Mouse (Mus musculus) bone marrow, adult 2 months (tissue): Measurements from ENCODE around the gene Edem2. TPM values are rescaled to one million over a fixed set of nuclear protein-coding genes. Genes with fewer than 3 reads are reported as not detected.
A peak's percentile ranks its signal among the peaks of the same experiment; 100 is the strongest.

Experiments
- H3K27ac ChIP-seq: fragments of 200-500 bp; 2 replicates; pipeline ENCODE4 v1.5.1; 2012; ENCODE audit warnings: low read depth, mild to moderate bottlenecking, control low read depth, inconsistent platforms, low read length; ENCODE audit not compliant: control insufficient read depth, poor library complexity, insufficient read depth
- H3K4me1 ChIP-seq: fragments of 200-500 bp; 2 replicates; pipeline ENCODE4 v1.6.1; 2011; ENCODE audit warnings: low read length; ENCODE audit not compliant: control insufficient read depth, insufficient read depth
- H3K4me3 ChIP-seq: fragments of 200-500 bp; replicated peaks from 2 replicates; pipeline ENCODE3; 2011; ENCODE audit warnings: mild to moderate bottlenecking, low read depth, low read length, control low read depth; ENCODE audit not compliant: control insufficient read depth
- CTCF ChIP-seq: fragments of 200-500 bp; IDR thresholded peaks from 2 replicates; pipeline ENCODE4 v1.5.1; 2011; ENCODE audit warnings: low read length, control low read depth; ENCODE audit not compliant: control insufficient read depth, insufficient read depth
- POLR2A ChIP-seq: fragments of 200-500 bp; IDR thresholded peaks from 2 replicates; pipeline ENCODE4 v1.6.1; 2011; ENCODE audit warnings: low read depth, mild to moderate bottlenecking, control low read depth, low read length, borderline replicate concordance; ENCODE audit not compliant: control insufficient read depth
- WGBS: fragments of 180-500 bp; shearing (Covaris S2); methylation state at CpG from one replicate; pipeline ENCODE4 v1.1.7; 2018; 5-methylcytosine and 5-hydroxymethylcytosine counted together
- polyA plus RNA-seq: library from polyadenylated mRNA; stranded (reverse); fragments of >200 nt; gene quantifications from 2 replicates; pipeline ENCODE4 v1.2.4, GENCODE M21; 2011; ENCODE audit warnings: low replicate concordance; ENCODE audit not compliant: missing spikeins, insufficient read depth, insufficient read length

Edem2 gene
- polyA plus RNA-seq, 1 experiment, result 17.6 TPM

DNA sequence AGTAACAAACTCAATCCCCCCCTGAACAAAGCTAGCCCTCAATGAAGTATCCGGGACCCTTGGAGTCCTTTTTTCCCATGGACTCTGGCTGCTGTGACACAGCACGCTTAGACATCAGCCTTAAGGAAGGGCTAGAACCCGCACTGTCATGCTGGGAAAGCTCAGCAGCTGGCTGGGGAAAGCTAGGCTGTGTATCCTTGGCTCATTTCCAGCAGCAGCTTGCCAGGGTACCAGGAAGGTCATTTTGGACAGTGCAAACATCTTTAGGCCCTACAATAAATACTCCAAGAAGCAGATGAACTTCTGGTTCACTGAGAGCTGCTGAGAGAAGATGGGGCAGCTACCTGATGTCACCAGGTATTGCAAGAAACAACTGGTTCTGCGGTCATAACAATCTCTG lies 58.0 kb downstream of the Edem2 start:
- Histone ChIP-seq H3K4me1 (no peaks in the 10 kb centered on the region), H3K4me3 (no peak overlapping the region), H3K27ac (no peak overlapping the region)
- TF ChIP-seq POLR2A, result no peak
- no peak for TF ChIP-seq CTCF
- WGBS, result 82% methylated on average over 4 of the region's 4 CpGs

DNA sequence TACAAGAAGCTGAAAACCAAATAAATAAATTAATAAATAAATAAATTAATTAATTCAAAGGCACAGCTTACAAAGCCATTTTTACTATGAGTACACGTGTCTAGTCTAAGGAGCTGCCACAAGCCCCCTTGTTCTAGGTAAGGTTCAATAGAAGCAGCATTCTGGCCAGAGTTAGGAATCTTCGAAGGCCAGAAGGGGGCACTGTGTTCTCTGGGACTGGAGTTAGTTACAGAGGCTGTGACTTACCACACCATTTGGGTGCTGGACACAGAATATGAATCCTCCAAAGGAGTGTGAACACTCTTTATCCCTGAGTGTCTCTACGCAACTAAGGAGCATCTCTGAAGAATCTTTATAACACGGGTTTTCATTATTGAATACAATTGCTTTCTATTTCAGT lies 60.8 kb downstream of the Edem2 start:
- Histone ChIP-seq H3K27ac (no peak overlapping the region), H3K4me1 (no peaks in the 10 kb centered on the region), H3K4me3 (no peak overlapping the region)
- 84% methylated on average over 4 of the region's 4 CpGs for WGBS
- no peak for TF ChIP-seq POLR2A
- TF ChIP-seq CTCF, result peak; percentile 29; the same call in 1 of the 2 replicates

GRCm38 (mm10) chr2:155667881-155668280 lies 61.4 kb downstream of the Edem2 start:
- no peak for TF ChIP-seq CTCF
- no peak for TF ChIP-seq POLR2A
- WGBS, result 90% methylated on average over 8 of the region's 8 CpGs

DNA sequence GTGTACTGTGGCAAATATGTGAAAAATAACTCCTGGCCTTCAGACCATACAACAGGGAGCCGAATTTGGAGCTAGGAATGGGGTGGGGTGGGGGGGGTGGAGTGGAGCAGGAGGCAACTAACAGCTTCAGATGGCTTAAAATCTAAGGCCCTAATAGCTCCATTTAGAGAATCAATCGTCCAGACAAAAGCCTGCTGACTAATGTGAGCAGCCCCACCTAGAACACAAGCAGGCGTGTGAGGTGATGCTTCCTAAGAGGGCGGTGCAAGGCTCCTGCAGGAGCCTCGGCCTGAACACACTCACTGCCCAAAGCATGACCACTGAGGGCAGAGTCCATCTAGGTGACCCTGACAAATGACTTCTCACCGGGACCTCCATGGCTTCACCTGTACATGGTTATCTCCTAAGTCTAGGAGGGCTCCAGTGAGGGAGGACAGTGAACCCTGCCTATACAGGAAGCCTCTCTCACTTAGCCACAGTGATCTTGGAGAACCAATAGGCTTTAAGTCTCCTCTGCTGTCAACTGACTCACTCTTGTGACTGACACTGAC lies 65.3 kb downstream of the Edem2 start:
- Histone ChIP-seq H3K4me1 (no peaks in the 10 kb centered on the region), H3K4me3 (no peak overlapping the region), H3K27ac (no peak overlapping the region)
- TF ChIP-seq POLR2A (no peak), CTCF (no peak)
- WGBS, result 83% methylated on average over 6 of the region's 6 CpGs

More at GRCm38 (mm10) chr2:155667881-155668280, 61.4 kb downstream of the Edem2 start:
- Histone ChIP-seq H3K4me3 (no peak overlapping the region), H3K4me1 (no peaks in the 10 kb centered on the region), H3K27ac (no peak overlapping the region)

GRCm38 (mm10) chr2:155663097-155663496 lies 66.2 kb downstream of the Edem2 start:
- TF ChIP-seq CTCF (peak; percentile 59), POLR2A (no peak)
- H3K4me3 ChIP-seq, result no peak overlapping the region
- 24% methylated on average over 5 of the region's 5 CpGs for WGBS
- H3K4me1 ChIP-seq, result no peaks in the 10 kb centered on the region
- no peak overlapping the region for H3K27ac ChIP-seq

- WGBS, result 90% methylated on average over 5 of the region's 5 CpGs
- Histone ChIP-seq H3K27ac (no peak overlapping the region), H3K4me1 (no peaks in the 10 kb centered on the region), H3K4me3 (no peak overlapping the region)
- TF ChIP-seq POLR2A (no peak), CTCF (no peak)
These were observed 66.9 kb downstream of the Edem2 start for GRCm38 (mm10) chr2:155662390-155662789.

- H3K4me1 ChIP-seq, result no peaks in the 10 kb centered on the region
- TF ChIP-seq CTCF, result no peak
- no peak for TF ChIP-seq POLR2A
- no peak overlapping the region for H3K4me3 ChIP-seq
- WGBS, result 90% methylated on average over 6 of the region's 6 CpGs
- H3K27ac ChIP-seq, result no peak overlapping the region
These were observed 73.4 kb downstream of the Edem2 start for GRCm38 (mm10) chr2:155655759-155656372.

DNA sequence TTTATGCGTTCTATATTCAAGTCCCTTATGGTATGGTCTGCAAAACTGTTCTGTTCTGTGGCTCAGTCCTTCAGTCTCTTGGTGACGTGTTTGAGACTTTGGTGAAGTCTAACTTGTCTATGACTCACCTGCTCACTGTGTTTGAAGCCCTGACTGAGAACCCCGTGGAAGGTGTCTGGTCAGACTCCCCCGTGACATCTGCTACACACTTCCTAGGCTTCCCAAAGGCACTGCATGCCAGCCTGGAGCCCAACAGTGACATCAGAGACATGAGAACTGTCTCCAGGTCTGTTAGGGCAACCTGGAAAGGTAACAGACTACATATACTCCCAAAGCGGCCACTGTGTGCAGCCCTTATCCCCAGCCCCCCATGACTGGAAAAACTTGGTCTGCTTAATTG lies 76.7 kb downstream of the Edem2 start:
- Histone ChIP-seq H3K4me3 (no peak overlapping the region), H3K27ac (no peak overlapping the region), H3K4me1 (no peaks in the 10 kb centered on the region)
- WGBS, result 92% methylated on average over 5 of the region's 5 CpGs
- no peak for TF ChIP-seq CTCF
- no peak for TF ChIP-seq POLR2A

Other genes with a start within 250 kb of the Edem2 start
- gene Acss2, start 211.5 kb downstream of the Edem2 start, polyA plus RNA-seq, result 12.4 and 13.9 TPM in 2 replicates
- 2.3 TPM in 1 of 2 replicates, not detected in the other for gene Ggt7, start 211.2 kb downstream of the Edem2 start, polyA plus RNA-seq
- 7.3 and 8.5 TPM in 2 replicates for gene Gss, start 136.7 kb downstream of the Edem2 start, polyA plus RNA-seq
- not detected in 2 replicates for gene Myh7b, start 118.3 kb downstream of the Edem2 start, polyA plus RNA-seq
- gene Trpc4ap, start 37.1 kb downstream of the Edem2 start, polyA plus RNA-seq, result 31.7 and 47.0 TPM in 2 replicates
- gene Gm17581, start 6.4 kb upstream of the Edem2 start, polyA plus RNA-seq, result not detected in 2 replicates
- gene Procr, start 21.6 kb upstream of the Edem2 start, polyA plus RNA-seq, result 1.6 TPM in 1 of 2 replicates, not detected in the other
- gene Mmp24, start 45.9 kb upstream of the Edem2 start, polyA plus RNA-seq, result not detected in 2 replicates
- gene BC029722, start 90.0 kb upstream of the Edem2 start, polyA plus RNA-seq, result 7.8 and 17.8 TPM in 2 replicates
- gene Eif6, start 97.5 kb upstream of the Edem2 start, polyA plus RNA-seq, result 88.2 and 146 TPM in 2 replicates
- not detected in 2 replicates for gene Fam83c, start 105.4 kb upstream of the Edem2 start, polyA plus RNA-seq
- 7.6 and 14.9 TPM in 2 replicates for gene Uqcc1, start 200.8 kb upstream of the Edem2 start, polyA plus RNA-seq
- not detected in 2 replicates for gene Gm15557, start 211.3 kb upstream of the Edem2 start, polyA plus RNA-seq
- not detected in 2 replicates for gene Gdf5, start 215.9 kb upstream of the Edem2 start, polyA plus RNA-seq
- 24.0 and 39.1 TPM in 2 replicates for gene Cep250, start 227.0 kb upstream of the Edem2 start, polyA plus RNA-seq